Mouse (Mus musculus): Measurements from ENCODE around the gene Snorc. TPM values are rescaled to one million over a fixed set of nuclear protein-coding genes. Genes with fewer than 3 reads are reported as not detected.
"Not testable (repeated sequence)": the region's sequence is repeated elsewhere in the genome, so short reads cannot be mapped to it uniquely, and the experiment has no call there.

Gene Snorc
- not detected for total RNA-seq (2021)

DNA sequence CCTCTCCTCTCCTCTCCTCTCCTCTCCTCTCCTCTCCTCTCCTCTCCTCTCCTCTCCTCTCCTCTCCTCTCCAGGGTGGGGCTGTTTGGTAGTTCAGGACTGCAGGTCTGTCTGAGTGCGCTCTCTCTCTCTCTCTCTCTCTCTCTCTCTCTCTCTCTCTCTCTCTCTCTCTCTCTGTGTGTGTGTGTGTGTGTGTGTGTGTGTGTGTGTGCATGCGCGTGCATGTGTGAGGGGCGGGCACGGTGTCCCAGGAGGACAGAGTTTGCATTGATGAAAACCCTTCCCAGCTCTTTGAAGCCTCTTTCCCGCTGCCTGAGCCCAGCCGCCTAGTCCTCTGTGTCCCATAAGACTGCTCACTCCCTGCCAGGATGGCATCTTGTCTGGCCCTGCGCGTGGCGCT lies at the start of gene Snorc:
Gene Snorc (plus strand): TSS at position 301 of the 400 bp plus-strand sequence.
- not testable (repeated sequence) for DNase-seq

DNA sequence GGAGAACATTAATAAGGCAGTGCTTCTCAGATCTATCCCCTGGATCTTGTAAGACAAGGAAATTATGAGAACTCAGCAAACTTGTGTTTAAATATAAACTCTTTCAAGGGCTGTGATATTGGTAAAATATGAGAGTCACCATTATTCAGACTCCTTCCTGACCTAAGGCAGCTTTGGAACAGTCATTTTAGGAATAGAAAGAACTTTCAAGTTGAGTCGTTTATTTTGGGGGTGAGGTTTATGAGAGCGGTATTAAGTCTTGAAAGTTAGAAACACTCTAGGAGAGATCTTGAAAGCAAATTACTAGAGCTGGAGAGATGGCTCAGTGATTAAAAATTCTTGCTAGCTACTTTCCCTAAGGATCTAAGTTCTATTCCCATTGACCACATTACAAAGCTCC lies 34.9 kb upstream of the Snorc start:
- DNase-seq = no peak

- DNase-seq = no peak
Observed at GRCm38 (mm10) chr1:87436583-87436982, 33.5 kb upstream of the Snorc start.

DNA sequence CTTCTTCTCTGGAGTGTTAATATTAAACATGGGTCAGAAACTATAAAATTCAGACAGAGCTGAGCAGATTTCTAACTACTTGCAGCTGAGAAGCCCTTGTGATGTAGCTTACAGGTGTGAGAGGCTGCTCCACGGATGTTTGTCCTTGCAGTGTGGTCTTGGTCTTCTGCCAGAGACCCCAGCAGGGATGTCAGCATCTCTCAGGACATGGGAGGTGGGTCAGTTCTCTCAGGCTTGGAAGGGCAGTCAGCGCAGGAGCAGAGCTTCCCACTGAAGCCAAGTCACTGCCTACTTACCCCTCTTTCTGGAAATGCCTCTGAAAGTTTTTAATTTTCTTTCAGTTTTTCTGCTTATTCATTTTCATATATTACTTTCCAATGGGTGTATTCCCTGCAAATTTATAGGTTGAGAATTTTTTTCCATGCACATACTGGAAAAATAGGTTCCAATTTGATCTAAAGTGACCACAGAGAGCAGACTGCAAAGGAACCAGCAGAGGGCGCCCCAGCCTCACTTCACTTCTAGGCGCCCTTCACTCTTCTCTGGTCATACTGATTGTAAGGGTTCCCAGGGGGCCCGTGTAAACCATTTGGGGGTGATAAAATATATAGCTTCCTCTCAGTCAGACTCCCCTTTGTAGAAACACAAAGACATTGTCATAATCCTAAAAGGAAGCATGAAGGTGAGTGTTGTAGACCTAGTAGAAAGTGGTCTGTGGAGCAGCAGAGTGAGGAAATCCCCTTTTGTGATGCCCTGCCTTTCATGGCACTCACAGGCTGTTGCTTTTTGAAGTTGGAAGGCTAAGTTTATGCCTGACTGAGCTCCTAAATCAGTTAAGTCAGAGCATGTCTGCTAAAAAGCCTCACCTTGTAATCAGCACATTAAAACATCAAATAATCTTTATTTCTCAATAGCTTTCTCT lies 22.6 kb upstream of the Snorc start:
- DNase-seq = peak; percentile 41 to 56

DNA sequence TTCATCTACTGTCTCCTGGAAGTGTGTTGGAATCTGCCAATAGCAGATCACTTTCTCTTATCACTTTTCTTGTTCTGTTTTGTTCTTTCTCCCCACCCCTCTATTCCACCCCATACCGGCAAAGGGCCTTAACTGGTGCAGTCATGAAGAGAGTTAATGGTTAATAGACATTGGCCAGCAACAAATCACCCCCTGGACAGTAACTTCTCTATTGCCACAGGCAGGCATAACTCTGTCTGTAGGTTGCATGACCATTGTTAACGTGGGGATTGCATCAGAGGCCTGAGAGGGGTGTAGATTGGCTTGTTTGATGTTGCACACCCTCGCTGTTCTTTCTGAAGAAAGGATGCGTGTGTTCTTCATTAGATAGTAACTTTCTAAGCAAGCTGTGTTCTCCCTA lies 20.6 kb upstream of the Snorc start:
- DNase-seq = no peak

- no peak for DNase-seq
Observed at GRCm38 (mm10) chr1:87456425-87456824, 13.6 kb upstream of the Snorc start.

DNA sequence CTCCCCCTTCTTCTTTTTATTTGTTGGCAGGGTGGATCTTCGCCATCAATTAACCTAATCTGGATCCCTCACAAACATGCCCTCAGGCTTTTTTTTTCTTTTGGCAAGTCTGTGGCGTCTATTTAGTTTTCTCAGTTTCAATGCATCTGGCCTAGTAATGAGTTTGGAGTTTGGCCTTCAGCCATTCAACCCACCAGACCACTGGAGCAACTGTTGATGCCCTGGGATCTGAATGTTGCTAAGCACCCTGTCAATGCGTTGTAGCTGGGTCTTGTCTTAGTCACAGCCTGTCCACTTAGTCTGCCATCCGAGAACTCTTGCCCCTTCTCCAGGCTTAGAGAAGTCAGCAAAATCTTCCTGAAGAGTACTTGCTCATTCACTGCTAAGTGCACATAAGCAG lies 12.0 kb upstream of the Snorc start:
- no peak for DNase-seq

DNA sequence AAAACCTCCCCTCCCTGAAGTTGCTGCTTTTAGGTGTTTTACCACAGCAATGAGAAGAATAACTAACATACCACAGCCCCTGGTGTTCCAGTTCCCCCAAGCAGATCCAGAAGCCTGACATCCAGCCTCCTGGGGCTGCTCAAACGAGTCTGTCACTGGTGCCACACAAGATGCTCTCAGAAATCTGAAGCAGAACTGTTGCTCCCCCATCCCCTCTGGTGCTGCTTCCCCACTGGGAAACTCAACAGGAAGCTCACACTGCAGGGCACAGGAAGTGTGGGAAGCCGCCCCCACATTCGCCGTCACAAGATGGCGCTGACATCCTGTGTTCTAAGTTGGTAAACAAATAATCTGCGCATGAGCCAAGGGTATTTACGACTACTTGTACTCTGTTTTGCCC lies 10.2 kb upstream of the Snorc start:
- DNase-seq = not testable (repeated sequence)

DNA sequence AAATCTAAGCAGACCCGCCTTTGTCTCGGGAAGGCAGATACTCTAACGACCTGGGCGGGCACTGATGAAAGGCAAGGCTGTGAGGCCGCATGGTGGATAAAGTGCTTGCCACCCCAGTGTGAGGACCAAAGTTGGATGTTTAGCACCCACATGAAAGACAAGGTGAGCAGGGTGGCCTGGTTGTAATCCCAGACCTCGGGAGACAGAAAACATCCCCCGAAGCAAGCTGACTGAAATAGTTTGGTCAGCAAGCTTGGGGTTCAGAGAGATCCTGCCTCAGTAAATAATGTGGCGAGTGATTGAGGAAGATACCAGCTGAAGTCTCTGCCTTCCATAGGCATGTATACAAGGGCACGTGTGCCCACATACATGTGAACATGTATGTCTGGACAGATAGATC lies 2.6 kb upstream of the Snorc start:
- DNase-seq = no peak

DNA sequence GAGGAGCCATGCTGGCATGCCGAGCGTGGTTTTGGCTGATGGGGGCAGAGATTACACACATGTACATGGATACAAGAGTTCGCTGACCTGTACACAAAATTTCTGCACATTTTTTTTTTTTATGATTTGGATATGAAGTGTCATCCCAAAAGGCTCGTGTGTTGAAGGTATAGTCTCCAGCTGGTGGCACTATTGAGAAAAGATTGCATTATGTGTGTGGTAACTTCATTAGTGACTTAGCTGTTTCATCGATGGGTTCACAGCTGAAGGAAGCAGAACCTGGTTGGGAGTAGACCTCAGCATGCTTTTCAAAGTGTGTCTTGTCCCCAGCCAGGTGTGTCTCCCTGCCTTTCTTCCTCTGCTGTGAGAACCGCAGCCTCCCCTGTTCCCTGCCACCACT lies 1.8 kb upstream of the Snorc start:
- DNase-seq = no peak

- DNase-seq = no peak
Observed at GRCm38 (mm10) chr1:87471914-87472313, 1.8 kb downstream of the Snorc start.

GRCm38 (mm10) chr1:87472576-87472975 lies 2.5 kb downstream of the Snorc start:
- DNase-seq = no peak

- peak in 1 of 2 experiments; percentile 49 for DNase-seq
Observed at GRCm38 (mm10) chr1:87475076-87475895, 5.2 kb downstream of the Snorc start.

DNA sequence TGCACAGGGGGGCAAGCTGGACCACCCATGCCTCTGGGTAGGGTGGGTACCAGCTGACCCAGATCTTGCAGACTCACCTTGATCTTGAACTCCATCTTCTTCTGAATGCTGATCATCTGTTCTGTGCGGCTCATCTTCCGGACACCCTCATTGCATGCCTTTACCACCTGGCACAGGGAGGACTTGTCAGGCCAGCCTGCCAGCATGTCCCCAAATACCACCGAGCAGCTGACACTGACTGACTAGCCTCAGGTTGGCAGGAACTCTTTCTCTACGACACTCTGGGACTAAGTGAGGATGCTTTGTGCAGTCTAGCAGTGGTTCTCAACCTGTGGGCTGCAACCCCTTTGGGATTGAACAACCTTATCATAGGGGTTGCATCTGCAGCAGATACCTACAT lies 12.5 kb downstream of the Snorc start:
- DNase-seq = no peak

- peak in 1 of 2 experiments; percentile 36 for DNase-seq
Observed at GRCm38 (mm10) chr1:87486386-87486785, 16.3 kb downstream of the Snorc start.

GRCm38 (mm10) chr1:87492285-87492684 lies 22.2 kb downstream of the Snorc start:
- DNase-seq = no peak

- no peak for DNase-seq
Observed at GRCm38 (mm10) chr1:87493542-87493941, 23.5 kb downstream of the Snorc start.

DNA sequence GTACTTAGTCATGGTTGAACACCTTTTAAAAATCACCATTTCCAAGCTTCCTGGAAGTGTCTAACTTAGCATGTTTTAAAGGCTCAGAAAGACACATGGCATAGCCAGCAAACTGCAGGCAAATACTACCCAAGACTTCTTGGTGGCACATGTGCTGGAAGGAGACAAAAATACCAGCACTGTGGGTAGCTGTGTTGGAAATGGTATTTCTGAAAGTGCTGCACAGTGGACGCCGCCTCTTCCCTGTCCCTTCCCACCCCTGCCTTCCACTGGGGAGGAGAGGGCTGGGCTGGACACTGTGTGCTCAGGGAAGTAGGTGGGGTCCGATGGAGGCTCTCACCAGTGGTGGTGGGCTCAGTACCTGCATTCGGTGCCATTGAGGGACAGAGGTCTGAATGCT lies 35.5 kb downstream of the Snorc start:
- no peak for DNase-seq

- DNase-seq = no peak
Observed at GRCm38 (mm10) chr1:87507857-87508256, 37.8 kb downstream of the Snorc start.

GRCm38 (mm10) chr1:87508591-87509560 lies 38.8 kb downstream of the Snorc start:
- no peak for DNase-seq

DNA sequence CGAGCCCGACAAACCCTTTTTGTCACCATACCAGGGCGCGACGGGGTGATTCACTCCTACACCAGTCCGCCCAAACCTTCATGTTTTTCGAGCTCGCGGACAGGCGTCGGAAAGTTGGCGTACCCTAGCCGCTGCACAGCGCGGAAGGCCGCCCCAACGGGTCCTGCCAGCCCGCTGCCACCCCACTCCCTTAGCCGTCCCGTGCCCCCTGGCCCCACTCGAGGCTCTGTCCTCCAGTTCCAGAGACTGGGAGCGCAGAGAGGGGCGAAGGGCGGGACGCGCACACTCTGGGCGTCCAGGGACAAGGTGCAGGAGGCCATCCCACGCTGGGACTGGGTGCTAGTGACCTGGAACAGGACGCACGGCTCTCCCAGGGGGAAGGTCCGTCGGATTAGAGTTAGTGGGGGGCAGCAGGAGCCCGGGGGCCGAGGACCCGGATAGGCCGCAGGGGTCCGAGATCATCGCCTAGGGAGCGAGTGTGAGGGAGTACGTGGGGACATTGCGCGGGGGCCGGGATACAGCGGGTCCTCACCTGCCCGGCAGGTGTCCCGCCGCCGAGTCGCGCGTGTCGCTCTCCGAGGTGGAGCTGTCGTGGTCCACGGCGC lies 39.6 kb downstream of the Snorc start, which contains the start of gene Neu2:
Gene Neu2 (plus strand): TSS at position 329 of the 605 bp plus-strand sequence.
- peak in 1 of 2 experiments; percentile 35 for DNase-seq
